Mouse (Mus musculus): ENCODE measurements around the gene Tmbim7. TPM values are rescaled to one million over a fixed set of nuclear protein-coding genes. Genes with fewer than 3 reads are reported as not detected.

Gene Tmbim7
- polyA plus RNA-seq, 1 experiment = not detected

DNA sequence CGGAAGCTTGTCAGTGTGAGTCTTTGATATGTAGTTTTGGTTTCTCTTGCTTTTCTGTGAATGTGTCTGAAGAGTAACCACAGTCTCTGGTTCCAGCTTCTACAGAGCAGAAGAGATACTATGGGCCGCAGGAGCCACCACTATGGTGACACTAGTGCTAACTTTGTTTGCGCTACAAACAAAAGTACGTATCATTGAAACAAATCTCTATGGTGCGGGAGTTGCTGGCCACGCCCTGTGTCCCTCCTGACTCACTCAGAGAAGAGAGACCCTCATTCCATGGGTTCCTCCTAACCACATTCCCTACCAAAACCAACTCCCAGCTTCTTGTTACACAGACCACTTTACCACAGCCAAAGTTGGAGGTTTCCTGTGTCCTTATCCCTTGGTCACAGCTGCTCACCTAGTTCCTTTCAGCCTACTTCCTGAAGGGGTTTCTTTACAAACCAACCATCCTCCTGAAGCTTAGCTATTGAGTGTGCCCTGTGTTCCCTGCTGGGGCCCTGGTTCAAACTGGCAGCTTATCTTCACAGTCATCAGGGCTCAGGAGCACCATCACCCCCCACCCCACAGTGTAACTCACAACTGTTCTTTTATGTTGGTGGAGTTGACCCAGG is 19.1 kb downstream of the Tmbim7 start:
- Histone ChIP-seq H3K27me3 (ENCODE audit: control insufficient read depth, insufficient read depth, low read length, poor library complexity, severe bottlenecking) (peaks cover 1% of the 10 kb centered on the region; the same call in 1 of the 2 replicates), H3K27ac (ENCODE audit: insufficient read depth, low read length) (no peak overlapping the region), H3K4me3 (ENCODE audit: low read depth, low read length) (no peak overlapping the region), H3K9ac (ENCODE audit: low read depth, poor library complexity, severe bottlenecking) (no peak overlapping the region), H3K36me3 (ENCODE audit: control insufficient read depth, insufficient read depth, low read length, poor library complexity, severe bottlenecking) (no peaks in the 10 kb centered on the region), H3K9me3 (replicated peaks; ENCODE audit: control insufficient read depth, insufficient read depth, low read length, poor library complexity, severe bottlenecking) (no peaks in the 10 kb centered on the region; the same call in 1 of the 2 replicates), H3K4me1 (ENCODE audit: control insufficient read depth, insufficient read depth, low read length) (no peaks in the 10 kb centered on the region)
- TF ChIP-seq EP300 (IDR thresholded peaks at IDR 0.05; ENCODE audit: insufficient read depth, low read depth, low read length) (no peak), CTCF (IDR thresholded peaks at IDR 0.05; ENCODE audit: low read depth, low read length) (no peak), POLR2A (IDR thresholded peaks at IDR 0.05; ENCODE audit: insufficient read depth, low read length) (no peak)

DNA sequence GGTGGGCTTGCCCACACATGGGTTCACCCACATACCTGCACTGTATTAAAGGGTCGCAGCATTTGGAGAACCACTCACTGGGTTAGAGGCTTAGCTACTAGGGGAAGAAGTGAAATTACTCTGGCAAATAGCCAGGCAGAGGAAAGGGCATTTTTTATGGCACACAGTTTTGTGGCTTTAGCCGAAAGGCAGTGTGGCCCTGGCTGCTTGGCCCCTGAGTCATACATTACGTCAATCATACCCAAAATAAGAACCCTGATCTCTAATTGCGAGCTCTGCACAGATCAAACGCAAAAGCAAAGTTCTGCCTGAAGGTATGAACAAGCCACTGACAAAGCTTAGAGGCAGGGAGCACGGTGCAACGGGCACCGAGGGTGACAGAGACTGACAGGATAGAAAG is 37.3 kb downstream of the Tmbim7 start:
- no peak for TF ChIP-seq EP300 (IDR thresholded peaks at IDR 0.05; ENCODE audit: insufficient read depth, low read depth, low read length)
- TF ChIP-seq POLR2A (IDR thresholded peaks at IDR 0.05; ENCODE audit: insufficient read depth, low read length) = no peak
- no peak for TF ChIP-seq CTCF (IDR thresholded peaks at IDR 0.05; ENCODE audit: low read depth, low read length)
- no peak overlapping the region for H3K4me3 ChIP-seq (ENCODE audit: low read depth, low read length)
- no peak overlapping the region for H3K9ac ChIP-seq (ENCODE audit: low read depth, poor library complexity, severe bottlenecking)
- H3K27ac ChIP-seq (ENCODE audit: insufficient read depth, low read length) = no peak overlapping the region
- no peaks in the 10 kb centered on the region for H3K4me1 ChIP-seq (ENCODE audit: control insufficient read depth, insufficient read depth, low read length)
- no peaks in the 10 kb centered on the region for H3K9me3 ChIP-seq (replicated peaks; ENCODE audit: control insufficient read depth, insufficient read depth, low read length, poor library complexity, severe bottlenecking)
- H3K36me3 ChIP-seq (ENCODE audit: control insufficient read depth, insufficient read depth, low read length, poor library complexity, severe bottlenecking) = no peaks in the 10 kb centered on the region
- H3K27me3 ChIP-seq (ENCODE audit: control insufficient read depth, insufficient read depth, low read length, poor library complexity, severe bottlenecking) = no peaks in the 10 kb centered on the region

DNA sequence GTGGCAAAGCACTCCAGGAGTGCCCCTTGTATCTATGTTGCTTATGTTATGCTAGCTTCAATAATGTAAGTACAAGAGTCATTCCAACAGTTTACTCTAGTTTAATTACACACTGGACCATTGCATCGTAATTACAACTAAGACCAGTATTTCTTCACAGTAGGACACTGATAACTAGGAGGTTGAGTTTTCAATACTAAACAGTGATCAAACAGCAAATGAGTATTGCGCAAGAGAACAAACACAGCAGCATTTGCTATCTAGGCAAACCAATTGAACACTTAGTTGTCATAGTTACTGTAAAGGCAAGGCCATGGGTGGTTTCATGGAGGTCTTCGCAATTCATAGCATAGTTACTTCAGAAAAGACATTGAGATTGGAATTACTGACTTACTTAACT is 40.3 kb downstream of the Tmbim7 start:
- Histone ChIP-seq H3K9ac (ENCODE audit: low read depth, poor library complexity, severe bottlenecking) (no peak overlapping the region), H3K4me1 (ENCODE audit: control insufficient read depth, insufficient read depth, low read length) (no peaks in the 10 kb centered on the region), H3K36me3 (ENCODE audit: control insufficient read depth, insufficient read depth, low read length, poor library complexity, severe bottlenecking) (no peaks in the 10 kb centered on the region), H3K4me3 (ENCODE audit: low read depth, low read length) (no peak overlapping the region), H3K27ac (ENCODE audit: insufficient read depth, low read length) (no peak overlapping the region), H3K27me3 (ENCODE audit: control insufficient read depth, insufficient read depth, low read length, poor library complexity, severe bottlenecking) (no peaks in the 10 kb centered on the region), H3K9me3 (replicated peaks; ENCODE audit: control insufficient read depth, insufficient read depth, low read length, poor library complexity, severe bottlenecking) (no peaks in the 10 kb centered on the region)
- TF ChIP-seq CTCF (IDR thresholded peaks at IDR 0.05; ENCODE audit: low read depth, low read length) (no peak), EP300 (IDR thresholded peaks at IDR 0.05; ENCODE audit: insufficient read depth, low read depth, low read length) (no peak)

GRCm38 (mm10) chr5:3692956-3693355 is 42.0 kb downstream of the Tmbim7 start:
- no peak for TF ChIP-seq POLR2A (IDR thresholded peaks at IDR 0.05; ENCODE audit: insufficient read depth, low read length)
- TF ChIP-seq CTCF (IDR thresholded peaks at IDR 0.05; ENCODE audit: low read depth, low read length) = no peak
- TF ChIP-seq EP300 (IDR thresholded peaks at IDR 0.05; ENCODE audit: insufficient read depth, low read depth, low read length) = no peak
- Histone ChIP-seq H3K9me3 (replicated peaks; ENCODE audit: control insufficient read depth, insufficient read depth, low read length, poor library complexity, severe bottlenecking) (no peaks in the 10 kb centered on the region), H3K27ac (ENCODE audit: insufficient read depth, low read length) (no peak overlapping the region), H3K4me3 (ENCODE audit: low read depth, low read length) (no peak overlapping the region), H3K27me3 (ENCODE audit: control insufficient read depth, insufficient read depth, low read length, poor library complexity, severe bottlenecking) (no peaks in the 10 kb centered on the region), H3K9ac (ENCODE audit: low read depth, poor library complexity, severe bottlenecking) (no peak overlapping the region), H3K36me3 (ENCODE audit: control insufficient read depth, insufficient read depth, low read length, poor library complexity, severe bottlenecking) (no peaks in the 10 kb centered on the region), H3K4me1 (ENCODE audit: control insufficient read depth, insufficient read depth, low read length) (no peaks in the 10 kb centered on the region)

- Histone ChIP-seq H3K36me3 (ENCODE audit: control insufficient read depth, insufficient read depth, low read length, poor library complexity, severe bottlenecking) (no peaks in the 10 kb centered on the region), H3K27me3 (ENCODE audit: control insufficient read depth, insufficient read depth, low read length, poor library complexity, severe bottlenecking) (no peaks in the 10 kb centered on the region), H3K4me1 (ENCODE audit: control insufficient read depth, insufficient read depth, low read length) (no peaks in the 10 kb centered on the region), H3K27ac (ENCODE audit: insufficient read depth, low read length) (no peak overlapping the region), H3K9me3 (replicated peaks; ENCODE audit: control insufficient read depth, insufficient read depth, low read length, poor library complexity, severe bottlenecking) (no peaks in the 10 kb centered on the region), H3K9ac (ENCODE audit: low read depth, poor library complexity, severe bottlenecking) (no peak overlapping the region), H3K4me3 (ENCODE audit: low read depth, low read length) (no peak overlapping the region)
- TF ChIP-seq POLR2A (IDR thresholded peaks at IDR 0.05; ENCODE audit: insufficient read depth, low read length) (no peak), EP300 (IDR thresholded peaks at IDR 0.05; ENCODE audit: insufficient read depth, low read depth, low read length) (no peak), CTCF (IDR thresholded peaks at IDR 0.05; ENCODE audit: low read depth, low read length) (no peak)
These were observed 44.2 kb downstream of the Tmbim7 start for GRCm38 (mm10) chr5:3695191-3695590.

DNA sequence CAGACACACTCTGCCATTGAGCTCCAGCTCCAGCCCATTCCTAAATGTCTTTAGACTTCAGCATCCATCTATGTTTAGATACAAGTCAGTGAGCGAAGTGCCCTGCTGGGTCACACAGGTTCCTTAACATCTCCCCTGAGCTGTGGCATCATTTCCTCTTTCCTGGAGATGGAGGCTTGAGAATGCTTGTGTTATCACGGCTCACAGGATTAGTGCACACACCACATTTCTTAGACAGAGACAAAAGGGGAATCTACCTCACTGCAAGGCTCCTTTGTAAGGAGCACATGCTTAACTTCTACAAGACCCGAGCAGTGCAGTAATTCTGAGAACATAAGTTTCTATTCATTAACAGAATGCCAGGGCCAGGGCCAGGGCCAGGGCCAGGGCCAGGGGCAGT is 45.0 kb downstream of the Tmbim7 start:
- H3K27ac ChIP-seq (ENCODE audit: insufficient read depth, low read length) = no peak overlapping the region
- no peaks in the 10 kb centered on the region for H3K27me3 ChIP-seq (ENCODE audit: control insufficient read depth, insufficient read depth, low read length, poor library complexity, severe bottlenecking)
- no peak overlapping the region for H3K9ac ChIP-seq (ENCODE audit: low read depth, poor library complexity, severe bottlenecking)
- no peak overlapping the region for H3K4me3 ChIP-seq (ENCODE audit: low read depth, low read length)
- no peak for TF ChIP-seq EP300 (IDR thresholded peaks at IDR 0.05; ENCODE audit: insufficient read depth, low read depth, low read length)
- no peak for TF ChIP-seq CTCF (IDR thresholded peaks at IDR 0.05; ENCODE audit: low read depth, low read length)
- no peak for TF ChIP-seq POLR2A (IDR thresholded peaks at IDR 0.05; ENCODE audit: insufficient read depth, low read length)
- H3K4me1 ChIP-seq (ENCODE audit: control insufficient read depth, insufficient read depth, low read length) = no peaks in the 10 kb centered on the region
- H3K36me3 ChIP-seq (ENCODE audit: control insufficient read depth, insufficient read depth, low read length, poor library complexity, severe bottlenecking) = no peaks in the 10 kb centered on the region
- no peaks in the 10 kb centered on the region for H3K9me3 ChIP-seq (replicated peaks; ENCODE audit: control insufficient read depth, insufficient read depth, low read length, poor library complexity, severe bottlenecking)
